Mouse (Mus musculus): ENCODE measurements around the gene Olfr15.
"Not testable (repeated sequence)": the region's sequence is repeated elsewhere in the genome, so short reads cannot be mapped to it uniquely, and the experiment has no call there.

Olfr15 gene

DNA sequence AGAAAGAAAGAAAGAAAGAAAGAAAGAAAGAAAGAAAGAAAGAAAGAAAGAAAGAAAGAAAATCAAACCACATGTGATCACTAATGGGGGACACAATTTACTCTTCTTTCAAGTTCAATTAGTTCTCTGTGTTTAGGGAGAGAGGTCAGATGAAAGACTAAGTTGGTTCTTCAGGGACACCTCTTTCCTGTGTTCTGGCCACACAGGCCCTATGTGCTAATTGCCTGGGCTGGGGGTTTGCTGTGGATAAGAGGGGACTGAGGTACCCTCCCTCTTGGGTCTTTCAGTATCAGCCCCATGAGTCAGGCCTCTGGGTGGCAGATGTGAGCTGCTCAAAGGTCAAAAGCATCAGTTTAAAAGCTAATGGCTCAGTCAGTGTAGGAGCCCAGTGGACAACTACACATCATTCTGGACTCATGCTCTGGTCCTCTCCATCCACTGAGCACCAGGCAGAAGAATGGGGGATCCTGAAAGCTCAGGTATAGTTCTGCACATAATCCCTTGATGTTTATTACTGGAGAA, at the start of gene Olfr15:
Gene Olfr15, plus strand, starts transcription at position 291 of the 522 bp plus-strand sequence.
- DNase-seq: no peak

DNA sequence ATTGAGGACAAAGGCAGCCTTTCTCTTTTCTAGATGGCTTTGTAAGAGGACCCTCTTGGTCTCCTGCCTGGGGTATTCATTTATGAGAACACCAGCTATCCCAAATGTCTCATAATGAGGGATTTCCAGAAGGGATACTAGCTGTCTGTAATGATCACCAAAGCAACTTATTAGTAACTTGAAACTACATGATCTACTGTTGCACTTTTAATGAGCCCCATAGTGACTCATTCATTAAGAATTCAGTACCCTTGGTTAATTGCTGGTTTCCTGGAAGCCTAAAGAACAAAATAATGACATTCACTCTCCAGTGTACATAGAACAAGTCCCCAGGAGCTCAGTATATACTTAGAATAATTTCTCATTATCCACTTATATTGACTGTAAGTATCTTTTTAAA, 49.4 kb upstream of the Olfr15 start:
- DNase-seq: no peak

DNA sequence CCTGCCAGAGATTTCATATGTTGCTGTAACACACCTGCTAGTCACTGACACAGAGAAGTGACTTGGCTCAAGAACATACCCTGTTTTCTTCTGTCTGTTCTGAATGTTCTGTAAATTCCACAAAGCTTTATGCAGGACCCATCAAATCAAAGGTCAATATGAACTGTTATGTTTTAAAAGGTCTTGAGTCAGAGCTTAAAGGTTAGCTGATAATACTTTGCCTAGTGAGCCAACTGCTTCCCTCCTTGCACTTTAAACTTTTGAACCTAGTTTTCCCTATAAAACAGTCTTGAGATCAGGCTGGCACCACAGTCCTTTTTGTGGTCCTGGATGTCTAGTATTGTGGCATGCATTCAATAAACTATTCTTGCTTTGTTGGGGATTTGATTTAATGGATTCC, 42.3 kb upstream of the Olfr15 start:
- no peak for DNase-seq

DNA sequence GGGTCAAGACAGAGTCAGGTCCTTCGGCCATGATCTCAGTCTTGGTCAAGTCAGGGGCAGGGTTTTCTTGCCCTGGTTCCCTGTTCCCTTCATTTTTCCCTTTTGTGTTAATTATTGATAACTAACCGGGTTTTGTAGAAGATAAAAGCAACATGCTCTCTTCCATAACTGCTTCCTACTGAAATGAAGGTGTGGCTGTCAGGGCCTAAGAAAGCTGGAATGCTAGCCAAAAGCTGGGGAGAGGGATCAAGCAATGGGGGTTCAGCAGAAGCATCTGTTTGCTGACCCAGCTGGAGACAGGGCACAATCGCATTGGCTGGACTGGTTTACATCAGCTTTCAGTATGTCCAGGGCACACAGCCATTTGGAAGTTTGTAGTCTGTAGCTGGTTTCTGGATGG, 22.5 kb upstream of the Olfr15 start:
- no peak for DNase-seq

DNA sequence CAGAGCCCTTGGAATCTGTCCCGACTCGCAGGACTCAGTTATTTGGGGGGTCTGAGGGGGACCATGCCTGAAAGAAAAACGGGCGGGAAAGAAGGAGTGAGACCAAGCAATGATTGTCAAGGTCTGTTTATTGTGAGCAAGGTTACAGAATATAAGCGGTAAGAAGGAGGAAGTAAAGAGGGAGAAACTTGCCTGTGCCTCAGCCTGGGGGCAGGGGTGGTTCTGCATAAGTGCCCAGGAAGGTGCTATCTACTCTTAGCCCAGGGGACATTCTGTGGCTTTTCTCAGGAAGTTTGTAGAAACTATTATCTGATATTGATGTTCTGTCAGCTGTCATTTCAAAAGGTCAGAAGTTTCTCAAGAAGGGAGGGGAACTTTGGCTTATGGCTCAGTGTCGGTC, 16.0 kb upstream of the Olfr15 start:
- not testable (repeated sequence) for DNase-seq

DNA sequence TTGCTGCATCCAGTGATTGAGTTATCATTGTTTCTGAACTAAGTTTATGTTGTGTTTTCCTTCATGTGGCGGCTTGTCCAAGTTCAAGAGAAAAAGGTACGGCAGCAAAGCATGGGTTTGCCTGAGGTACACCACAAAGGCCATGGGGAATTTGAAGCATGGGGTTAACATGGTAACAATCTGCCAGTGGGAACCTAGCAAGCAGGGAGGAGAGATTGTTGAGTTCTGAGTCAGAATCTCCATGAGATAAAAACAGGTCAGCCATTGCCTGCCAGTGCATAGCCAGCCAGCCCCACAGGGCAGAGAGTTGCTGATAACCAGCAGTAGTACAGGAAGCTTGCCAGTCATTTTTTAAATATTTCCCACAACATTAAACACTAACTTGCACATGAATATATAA, 10.5 kb upstream of the Olfr15 start:
- no peak for DNase-seq

DNA sequence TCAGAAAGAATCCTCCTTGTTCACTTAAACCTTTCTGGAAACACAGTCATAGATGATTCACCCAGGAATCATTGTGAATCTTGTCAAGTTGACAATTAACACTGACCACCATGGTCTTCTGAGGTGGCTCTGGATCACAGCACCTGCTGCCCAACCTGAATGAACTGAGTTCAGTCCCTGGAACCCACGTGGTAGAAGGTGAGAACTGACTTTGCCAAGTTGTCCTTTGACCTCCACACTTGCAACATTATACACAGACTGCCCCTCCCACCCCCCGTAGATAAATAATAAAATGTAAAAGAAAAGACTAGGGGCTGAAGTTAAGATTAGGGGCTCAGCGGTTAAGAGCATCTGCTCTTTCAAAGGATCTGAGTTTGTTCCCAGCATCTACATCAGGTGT, 2.7 kb upstream of the Olfr15 start:
- DNase-seq: no peak

DNA sequence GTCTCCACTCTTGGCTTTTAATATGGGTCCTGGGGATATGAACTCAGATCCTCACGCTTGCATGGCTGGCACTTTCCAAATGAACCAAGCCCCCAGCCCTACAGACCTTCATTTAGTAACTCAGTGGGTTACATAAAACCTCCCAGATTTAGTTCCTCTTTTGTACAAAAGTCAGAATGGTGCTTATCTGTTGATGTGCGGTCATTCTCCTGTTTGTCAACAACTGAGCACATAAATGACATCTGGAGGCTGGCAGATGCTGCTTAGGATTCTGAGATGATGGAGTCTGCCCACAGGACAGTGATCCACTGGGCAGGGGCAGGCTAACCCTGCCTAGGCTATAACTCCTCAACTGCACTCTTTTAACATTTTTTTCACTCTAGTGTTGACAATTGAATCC, 951 bp upstream of the Olfr15 start:
- DNase-seq: no peak

DNA sequence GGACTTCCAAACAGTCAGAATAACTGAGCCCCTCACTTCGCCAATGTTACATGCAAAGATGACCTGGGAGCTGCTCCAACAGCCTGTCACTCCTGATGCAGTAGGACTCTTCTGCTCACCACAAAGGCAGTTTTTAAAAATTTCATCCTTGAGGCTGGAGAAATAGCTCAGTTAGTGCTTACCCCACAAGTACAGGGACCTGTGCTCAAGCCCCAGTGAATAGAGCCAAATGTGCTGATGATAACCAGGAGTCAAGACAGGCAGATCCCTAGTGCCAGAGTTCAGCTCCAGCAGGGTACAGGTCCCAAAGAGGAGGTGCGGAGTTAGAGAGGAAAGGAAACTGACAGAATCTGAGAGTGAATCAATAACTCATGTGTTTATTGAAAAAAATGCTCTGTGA, 4.8 kb downstream of the Olfr15 start:
- no peak for DNase-seq

DNA sequence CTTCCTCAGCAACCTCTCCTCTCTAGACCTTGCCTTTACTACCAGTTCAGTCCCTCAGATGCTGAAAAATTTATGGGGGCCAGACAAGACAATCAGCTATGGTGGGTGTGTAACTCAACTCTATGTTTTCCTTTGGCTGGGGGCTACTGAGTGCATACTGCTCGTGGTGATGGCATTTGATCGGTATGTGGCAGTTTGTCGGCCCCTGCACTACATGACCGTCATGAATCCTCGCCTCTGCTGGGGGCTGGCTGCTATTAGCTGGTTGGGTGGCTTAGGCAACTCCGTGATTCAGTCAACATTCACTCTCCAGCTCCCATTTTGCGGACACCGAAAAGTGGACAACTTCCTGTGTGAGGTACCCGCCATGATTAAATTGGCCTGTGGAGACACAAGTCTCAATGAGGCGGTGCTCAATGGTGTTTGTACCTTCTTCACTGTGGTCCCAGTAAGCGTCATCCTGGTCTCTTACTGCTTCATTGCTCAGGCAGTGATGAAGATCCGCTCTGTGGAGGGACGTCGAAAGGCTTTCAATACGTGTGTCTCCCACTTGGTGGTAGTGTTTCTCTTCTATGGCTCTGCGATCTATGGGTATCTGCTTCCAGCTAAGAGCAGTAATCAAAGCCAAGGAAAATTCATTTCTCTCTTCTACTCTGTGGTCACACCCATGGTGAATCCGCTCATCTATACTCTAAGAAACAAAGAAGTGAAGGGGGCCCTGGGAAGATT, 8.6 kb downstream of the Olfr15 start:
- no peak for DNase-seq

DNA sequence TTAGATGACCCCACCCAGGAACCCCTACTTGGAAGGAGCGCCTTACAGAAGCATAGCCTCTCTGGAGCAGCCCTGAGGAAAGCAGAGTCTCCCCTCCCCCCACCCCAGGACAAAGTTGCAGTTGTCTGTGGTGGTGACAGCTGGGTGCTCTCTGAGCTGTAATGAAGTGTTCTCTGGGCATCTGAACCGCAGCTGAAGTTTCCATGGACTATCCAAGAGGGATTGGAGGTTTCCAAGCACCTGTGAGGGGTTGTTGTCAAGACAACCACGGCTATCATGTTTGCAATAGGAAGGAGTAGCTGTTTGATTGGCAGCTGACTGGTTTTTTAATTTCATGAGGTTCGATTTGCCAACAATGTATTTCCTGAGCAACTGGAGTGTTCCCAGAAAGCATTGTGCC, 12.3 kb downstream of the Olfr15 start:
- no peak for DNase-seq

DNA sequence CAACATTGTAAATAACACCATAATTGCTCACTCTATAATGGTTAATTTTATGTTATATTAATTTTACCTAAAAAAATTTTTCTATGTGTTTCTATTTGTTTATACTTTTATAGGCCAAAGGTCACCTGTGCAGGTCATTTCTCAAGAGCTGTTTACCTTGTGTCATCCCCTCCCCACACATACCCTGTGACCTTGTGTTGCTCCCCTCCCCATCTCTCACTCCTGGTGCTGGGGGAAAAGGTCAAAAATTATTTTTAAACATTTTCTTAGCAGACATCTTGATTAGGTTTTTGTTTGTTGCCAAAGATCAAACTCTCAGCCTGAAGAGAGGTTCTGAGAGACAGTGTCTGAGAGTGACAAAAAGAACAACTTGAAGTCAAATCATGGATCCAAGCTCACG, 13.1 kb downstream of the Olfr15 start:
- no peak for DNase-seq

DNA sequence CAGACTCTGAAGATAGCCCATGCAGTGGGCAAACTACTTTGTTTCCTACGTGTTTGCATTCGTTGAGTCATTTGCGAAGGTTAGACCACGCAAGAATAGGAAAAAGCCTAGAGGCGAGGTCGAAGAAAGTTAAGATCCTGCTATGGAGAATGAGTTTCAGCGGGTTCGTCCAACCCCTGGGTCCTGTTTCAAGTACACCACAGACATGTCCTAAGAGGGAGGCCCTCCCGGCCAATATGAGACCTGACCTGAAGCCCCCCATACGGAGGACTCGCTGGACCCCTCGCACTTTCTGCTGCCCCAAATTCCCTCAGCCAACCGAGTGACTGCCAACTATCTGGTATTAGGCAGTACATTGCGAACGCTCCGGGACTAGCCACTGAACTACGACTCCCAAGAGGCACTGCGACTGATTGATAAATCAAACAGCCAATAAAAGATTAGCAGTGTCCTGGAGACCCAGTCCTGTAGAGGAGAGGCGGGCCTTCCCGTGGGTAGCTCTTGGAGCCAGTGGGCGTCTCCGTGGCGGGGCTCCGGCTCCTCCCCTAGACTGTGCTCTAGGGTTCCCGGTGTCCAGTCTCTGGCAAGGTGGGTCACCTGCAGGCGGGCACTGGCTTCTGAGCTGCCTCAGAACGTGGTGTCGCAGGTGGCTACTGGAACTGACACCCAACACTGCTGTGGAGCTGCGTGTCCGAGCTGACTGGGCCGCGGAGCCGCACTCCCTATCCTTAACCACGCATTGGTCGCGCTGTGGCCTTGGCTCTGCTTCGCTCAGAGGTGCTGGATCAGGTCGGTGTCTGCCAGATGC, 16.2 kb downstream of the Olfr15 start, which contains the start of gene Zfp174:
Gene Zfp174, plus strand, starts transcription at position 558 of the 808 bp plus-strand sequence.
- peak; percentile 87 to 92 for DNase-seq

DNA sequence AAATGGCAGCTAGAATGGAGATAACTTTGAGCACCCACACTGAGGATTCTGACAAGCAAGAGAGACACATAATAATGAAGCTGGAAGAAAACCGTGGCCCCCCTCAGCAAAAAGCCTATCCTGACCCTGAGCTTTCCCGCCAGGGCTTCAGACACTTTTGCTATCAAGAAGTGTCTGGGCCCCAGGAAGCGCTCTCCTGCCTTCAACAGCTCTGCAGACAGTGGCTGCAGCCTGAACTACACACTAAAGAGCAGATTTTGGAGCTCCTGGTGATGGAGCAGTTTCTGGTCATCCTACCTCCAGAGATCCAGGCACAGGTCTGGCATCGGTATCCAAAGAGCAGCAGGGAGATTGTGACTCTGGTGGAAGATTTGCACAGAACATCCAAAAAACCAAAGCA, 17.2 kb downstream of the Olfr15 start:
- no peak for DNase-seq

DNA sequence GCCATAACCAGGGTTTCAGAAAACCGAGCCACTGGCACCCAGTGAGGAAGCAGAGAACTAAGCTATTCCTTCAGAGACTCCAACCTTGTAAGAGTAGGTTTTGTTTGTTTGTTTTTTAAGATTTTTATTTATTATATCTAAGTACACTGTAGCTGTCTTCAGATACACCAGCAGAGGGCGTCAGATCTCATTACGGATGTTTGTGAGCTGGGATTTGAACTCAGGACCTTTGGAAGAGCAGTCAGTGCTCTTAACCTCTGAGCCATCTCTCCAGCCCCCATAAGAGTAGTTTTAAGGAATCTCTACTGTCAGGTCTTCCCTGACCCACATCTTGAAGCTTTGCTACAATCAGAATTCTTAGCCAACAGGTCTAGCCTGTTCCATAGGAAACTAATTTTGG, 17.7 kb downstream of the Olfr15 start:
- DNase-seq: no peak

DNA sequence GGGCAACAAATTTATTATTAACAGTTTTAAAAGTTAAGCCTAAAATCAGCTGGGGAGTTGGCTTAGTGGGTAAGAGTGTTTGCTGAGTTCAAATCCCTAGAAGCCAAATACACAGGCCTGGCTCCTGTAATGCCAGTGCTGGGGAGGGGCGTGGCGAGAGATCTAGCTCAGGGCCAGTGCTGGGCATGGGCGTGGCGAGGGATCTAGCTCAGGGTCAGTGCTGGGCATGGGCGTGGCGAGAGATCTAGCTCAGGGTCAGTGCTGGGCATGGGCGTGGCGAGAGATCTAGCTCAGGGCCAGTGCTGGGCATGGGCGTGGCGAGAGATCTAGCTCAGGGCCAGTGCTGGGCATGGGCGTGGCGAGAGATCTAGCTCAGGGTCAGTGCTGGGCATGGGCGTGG, 20.6 kb downstream of the Olfr15 start:
- DNase-seq: not testable (repeated sequence)

DNA sequence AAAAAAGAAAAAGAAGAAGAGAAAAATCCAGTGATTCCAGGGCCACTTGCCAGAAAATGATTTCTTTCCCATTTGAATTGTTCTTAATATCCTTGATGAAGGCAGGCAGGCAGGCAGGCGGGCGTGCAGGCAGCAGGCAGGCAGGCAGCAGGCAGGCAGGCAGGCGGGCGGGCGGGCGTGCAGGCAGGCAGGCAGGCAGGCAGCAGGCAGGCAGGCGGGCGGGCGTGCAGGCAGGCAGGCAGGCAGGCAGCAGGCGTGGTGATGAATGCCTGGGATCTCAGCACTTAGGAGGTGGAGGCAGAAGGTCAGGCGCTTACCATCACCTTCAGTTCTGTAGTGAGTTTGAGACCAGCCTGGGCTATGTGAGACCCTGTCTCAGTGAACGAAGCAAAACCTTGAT, 21.9 kb downstream of the Olfr15 start:
- no peak for DNase-seq

DNA sequence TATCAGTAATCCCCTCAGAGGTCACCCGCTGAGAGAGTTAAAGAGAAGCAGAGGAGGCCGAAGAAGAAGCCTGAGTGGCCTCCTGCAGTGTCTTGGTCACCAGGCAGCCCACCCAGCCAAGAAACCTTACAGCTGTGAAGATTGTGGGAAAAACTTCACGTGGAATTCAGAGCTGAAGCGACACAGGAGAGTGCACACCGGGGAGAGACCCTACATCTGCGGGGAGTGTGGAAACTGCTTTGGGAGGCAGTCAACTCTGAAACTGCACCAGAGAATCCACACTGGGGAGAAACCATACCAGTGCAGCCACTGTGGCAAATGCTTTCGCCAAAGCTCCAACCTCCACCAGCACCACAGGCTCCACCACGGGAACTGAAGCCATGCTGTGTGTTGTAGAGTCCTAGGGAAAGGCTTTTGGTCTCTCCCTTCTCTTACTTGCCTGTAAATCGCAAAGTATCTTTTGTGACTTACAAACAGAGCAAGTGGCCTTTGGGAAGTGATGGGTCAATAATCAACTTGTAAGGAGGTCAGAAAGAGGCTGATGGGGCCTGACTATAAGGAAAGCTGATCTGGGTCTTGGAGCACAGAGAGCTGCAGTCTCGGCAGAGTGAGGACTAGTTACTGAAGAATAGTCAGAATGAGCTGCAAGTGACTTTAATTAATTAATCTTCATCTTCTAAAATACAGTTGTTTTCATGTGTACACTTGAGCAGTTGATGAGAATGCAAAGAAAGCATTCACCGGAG, 23.9 kb downstream of the Olfr15 start:
- no peak for DNase-seq

DNA sequence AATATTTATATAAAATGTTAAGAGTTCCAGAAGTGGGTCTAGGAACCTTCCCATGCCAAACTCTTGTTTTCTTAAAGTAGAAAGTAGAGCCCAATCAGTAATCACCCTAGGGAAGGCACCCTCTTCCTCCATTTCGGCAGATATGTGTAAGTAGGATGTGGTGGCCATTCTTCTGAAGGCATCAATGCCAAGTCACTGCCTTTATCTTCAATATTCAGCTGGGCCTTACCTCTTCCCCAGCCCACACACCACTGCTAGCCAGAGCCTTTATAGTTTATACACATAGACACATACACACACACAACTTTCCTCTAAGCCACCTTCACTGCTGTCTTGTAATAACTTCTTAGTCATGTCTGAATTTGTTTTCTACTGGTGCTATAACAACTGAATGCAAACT, 25.1 kb downstream of the Olfr15 start:
- DNase-seq: no peak

DNA sequence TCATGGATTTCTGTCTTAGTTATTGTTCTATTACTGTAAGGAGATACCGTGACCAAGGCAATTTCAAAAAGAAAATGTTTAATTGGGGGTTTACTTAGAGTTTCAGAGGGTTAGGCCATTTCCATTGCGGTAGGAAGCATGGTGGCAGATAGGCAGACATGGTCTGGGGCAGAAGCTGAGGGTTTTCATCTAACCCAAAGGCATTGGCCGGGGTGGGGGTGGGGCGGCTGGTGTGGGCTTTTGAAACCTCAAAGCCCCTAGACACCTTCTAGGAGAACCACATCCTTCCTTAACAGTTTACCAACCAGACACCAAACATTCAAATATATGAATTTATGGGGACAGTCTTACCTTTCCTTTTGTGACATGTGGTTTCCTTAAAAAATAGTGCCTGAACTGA, 28.6 kb downstream of the Olfr15 start:
- no peak for DNase-seq

DNA sequence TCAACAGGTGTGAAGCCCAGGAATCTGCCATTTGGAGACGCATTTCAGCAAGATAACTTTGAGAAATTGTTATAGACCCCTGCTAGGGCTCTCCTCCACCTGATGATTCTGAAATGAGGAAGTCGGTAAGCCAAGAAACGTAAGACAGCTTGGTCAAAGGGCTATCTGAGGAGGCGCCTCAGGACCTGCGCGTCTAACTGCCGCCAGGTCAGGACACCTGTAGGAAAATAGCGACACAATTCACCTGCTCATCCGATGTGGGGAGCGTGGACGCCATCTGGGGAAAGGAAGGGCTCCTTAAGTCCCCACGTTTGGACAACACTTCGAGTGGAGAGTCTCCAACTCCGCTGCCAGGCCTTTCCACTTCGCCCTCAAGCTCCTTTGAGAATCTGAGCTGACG, 41.1 kb downstream of the Olfr15 start:
- DNase-seq: no peak

DNA sequence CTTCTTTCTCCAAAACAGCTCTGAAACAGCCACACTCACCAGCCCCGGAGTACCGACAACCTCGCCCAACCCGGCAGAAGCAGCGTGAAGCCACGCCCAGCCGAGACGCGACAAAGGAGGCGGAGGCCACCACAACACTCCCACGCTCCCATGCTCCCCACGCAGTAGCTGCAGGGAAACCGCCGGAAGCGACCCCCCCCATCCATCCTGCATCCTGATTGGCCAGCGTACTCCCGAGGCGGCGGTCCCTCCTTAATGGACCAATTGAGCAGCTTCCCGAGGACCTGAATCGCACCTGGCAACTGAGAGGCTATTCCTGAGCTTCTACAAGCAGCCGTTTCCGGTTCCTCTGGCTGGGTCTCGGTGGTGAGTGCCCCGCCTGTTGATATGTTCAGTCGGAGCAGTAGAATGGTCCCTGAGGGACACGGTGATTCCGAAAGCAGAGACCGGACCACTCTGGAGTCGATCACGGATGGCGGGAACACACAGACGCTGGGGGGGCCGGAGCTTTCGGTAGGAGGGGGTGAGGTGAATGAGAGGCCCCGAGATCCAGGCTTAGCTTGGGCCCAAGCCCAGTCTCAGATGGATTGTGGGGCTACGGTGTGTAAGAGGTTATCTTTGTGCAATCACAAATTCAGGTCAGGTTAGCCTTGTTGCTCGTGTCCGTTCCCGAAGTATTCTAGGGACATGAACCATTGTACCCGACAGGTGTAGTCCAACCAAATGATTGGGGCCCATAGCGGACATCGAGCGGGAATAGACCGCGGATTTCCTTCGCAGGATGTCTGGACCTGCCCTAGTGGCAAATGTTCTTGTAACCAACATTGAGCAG, 41.8 kb downstream of the Olfr15 start, which contains the start of gene Naa60:
Gene Naa60, plus strand, starts transcription at position 160 of the 832 bp plus-strand sequence.
- peak; percentile 92 to 95 for DNase-seq

Data from thymus, postnatal 36 days (tissue).